Mouse (Mus musculus) adrenal gland, adult 18-20 months (tissue): Measurements from ENCODE around the gene Gins2. TPM values are rescaled to one million over a fixed set of nuclear protein-coding genes. Genes with fewer than 3 reads are reported as not detected.

Experiments used
- DNase-seq, 2 experiments: peaks; one replicate each; pipeline ENCODE4 v3.0.0; 2021 to 2022; ENCODE audit warnings: low spot score in 2 of 2
- microRNA-seq, 2 experiments: library from miRNA; unstranded; fragments of <30 nt; microRNA quantifications; one replicate each; pipeline ENCODE4 v1.2.0; 2021; ENCODE audit warnings: borderline number of aligned reads in 2 of 2
- total RNA-seq, 2 experiments: library from RNA; stranded (reverse); gene quantifications; 1 replicate in 1 of 2; 2 replicates in 1 of 2; pipeline ENCODE4 v1.2.3; 2021

The Gins2 gene
- total RNA-seq, 2 experiments from 2014 or later: 4.6 to 5.0 TPM

DNA sequence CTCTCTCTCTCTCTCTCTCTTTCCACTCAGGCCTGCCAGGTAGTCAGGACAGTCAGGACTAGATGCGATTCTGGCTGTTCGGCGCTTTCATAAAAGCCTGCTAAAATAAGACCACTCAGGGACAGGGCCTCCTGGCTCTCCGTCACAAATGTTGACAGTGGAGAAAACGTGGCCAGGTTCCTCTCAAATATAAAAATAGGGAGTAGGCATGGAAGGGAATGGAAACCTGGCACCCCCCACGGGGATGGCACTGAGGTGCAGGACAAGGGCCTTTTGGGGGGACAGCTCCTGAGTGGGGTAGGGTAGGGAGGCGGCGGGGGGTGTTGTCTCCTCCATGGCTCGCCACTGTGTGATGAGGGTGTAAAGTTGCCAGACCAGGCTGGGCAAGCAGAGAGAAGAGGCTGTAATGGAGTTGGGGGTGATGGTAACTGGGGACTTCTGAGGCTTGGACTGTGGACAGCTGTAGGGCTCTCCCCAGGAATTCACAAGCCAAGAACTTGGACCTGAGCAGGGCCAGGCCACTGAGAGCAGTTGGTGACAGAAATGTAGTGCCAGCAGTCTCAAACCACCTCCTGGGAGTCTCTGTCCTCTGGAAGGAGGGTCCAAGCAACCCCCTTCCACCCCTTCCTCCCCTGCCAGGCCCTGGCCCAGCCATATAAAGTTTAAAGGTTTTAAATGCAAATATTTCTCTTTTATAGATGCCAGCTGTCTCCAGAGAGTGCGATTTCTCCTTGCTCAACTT is 57.2 kb downstream of the Gins2 start:
- no peak for DNase-seq

DNA sequence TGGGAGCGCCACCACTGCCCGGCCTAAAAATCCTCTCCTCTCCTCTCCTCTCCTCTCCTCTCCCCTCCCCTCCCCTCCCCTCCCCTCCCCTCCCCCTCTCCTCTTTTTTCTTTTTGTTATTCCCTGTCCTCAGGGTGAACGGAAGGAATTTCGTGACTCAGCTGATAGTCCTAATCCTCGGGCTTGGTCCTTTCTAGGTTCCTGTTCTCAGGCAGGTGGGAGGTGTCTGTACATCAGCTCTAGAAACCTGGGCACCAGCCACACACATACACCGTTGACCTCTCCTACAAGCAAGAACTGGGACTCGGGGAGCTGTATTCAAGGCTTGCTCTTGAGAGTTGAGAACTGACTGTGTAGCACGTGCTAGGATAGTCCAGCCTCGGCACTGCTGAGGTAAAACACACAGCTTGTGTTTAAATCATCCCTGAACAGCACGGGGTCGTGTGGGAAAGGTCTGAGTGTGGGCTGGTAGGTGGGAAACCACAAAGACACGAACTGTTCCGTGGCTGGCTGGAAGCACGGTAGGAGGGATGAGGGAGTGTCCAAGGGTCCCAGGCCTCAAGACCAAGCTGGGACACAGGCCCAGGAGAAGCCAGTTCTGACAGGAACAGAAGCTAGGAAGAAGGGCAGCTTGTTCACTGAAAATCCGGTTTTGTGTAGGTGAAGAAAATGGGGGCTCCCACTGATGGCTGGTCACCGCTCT is 58.0 kb downstream of the Gins2 start:
- DNase-seq: no peak

DNA sequence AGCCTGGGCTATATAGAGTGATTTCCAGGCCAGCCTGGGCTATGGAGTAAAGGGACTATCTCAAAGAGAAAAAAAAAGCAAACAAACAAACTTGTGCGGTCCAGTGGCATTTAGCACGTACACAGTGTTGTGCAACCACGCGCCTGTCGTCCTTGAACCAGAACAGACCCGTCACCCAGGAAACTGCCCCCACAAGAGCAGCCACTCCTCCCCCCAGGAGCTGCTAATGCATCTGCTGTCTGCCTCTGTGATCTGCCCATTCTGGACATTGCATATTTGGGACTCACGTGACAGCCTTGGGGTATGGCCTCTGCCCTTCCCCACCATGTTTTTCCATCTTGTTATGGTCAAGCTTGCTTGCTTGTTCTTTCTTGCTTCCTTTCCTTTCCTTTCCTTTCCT is 59.9 kb downstream of the Gins2 start:
- DNase-seq: no peak

Small RNA genes lying within 50 kb of the gene (microRNA-seq; reads per million reads assigned to microRNA genes)
- gene Mir7687: 0.61 to 1.4 reads per million in 2 experiments

Other genes starting within 250 kb of the Gins2 start
- 10 to 100 TPM; 12.3 to 21.3 TPM for gene 1190005I06Rik, start 58.3 kb upstream of the Gins2 start, total RNA-seq
- not detected for gene Gm27021, start 78.8 kb upstream of the Gins2 start, total RNA-seq
- 1,000 to 10,000 TPM; 1,414 to 1,997 TPM for gene Cox4i1, start 78.9 kb upstream of the Gins2 start, total RNA-seq
- 100 to 1,000 TPM in 1 of 2 experiments, 10 to 100 TPM in 1; 87.1 to 118 TPM for gene Emc8, start 79.3 kb upstream of the Gins2 start, total RNA-seq
- 10 to 100 TPM; 16.1 to 46.0 TPM for gene Irf8, start 147.1 kb upstream of the Gins2 start, total RNA-seq